Mouse (Mus musculus) gastrocnemius, postnatal 10 days (tissue): ENCODE data around the gene Smim6. TPM values are rescaled to one million over a fixed set of nuclear protein-coding genes. Genes with fewer than 3 reads are reported as not detected.

ENCODE experiments used
- DNase-seq: peaks from one replicate; pipeline ENCODE4 v3.0.0; 2021; ENCODE audit warnings: mixed read lengths
- total RNA-seq, 2 experiments: library from RNA; stranded (reverse); gene quantifications; 2 replicates each; pipeline ENCODE4 v1.2.3; 2021

Smim6 gene
- total RNA-seq, 2 experiments from 2014 or later = not detected

DNA sequence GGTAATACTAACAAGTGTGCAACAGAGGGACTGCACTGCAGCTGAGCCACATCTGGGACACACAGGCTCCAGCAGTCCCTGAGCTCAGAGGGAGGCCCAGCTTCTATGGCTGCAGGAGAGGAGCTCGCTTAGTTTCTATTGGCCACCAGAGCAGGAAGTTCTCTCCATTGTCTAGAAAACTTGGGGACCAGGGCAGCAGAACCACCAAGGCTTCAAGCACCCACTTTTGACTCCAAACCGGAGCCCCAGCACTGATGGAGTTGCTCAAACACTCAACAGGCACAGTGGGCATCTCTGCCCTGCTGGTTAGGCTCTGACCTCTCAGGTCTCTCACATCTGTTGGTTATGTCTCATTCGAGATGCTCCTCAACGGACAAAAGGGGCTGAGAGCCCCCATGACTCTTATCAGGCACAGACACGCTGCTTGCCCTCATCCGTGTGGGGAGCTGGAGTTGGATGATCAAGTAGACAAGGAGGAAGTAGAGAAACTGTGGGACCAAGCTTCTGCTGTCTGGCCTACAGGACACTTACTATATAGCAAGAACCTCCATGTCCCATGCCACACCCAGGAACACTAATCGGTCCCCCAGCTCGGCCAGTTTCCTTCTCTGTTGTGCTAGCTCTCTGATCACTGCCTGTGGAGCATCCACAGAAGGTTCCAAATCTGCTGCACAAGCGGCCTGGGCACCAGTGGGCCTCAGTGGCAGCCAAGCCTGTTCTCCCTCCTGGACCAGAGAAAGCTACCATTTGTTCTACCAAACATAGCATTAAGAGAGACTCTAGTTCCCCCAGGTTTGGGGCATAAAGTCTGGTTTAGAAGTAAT is 10.3 kb upstream of the Smim6 start:
- DNase-seq = no peak

DNA sequence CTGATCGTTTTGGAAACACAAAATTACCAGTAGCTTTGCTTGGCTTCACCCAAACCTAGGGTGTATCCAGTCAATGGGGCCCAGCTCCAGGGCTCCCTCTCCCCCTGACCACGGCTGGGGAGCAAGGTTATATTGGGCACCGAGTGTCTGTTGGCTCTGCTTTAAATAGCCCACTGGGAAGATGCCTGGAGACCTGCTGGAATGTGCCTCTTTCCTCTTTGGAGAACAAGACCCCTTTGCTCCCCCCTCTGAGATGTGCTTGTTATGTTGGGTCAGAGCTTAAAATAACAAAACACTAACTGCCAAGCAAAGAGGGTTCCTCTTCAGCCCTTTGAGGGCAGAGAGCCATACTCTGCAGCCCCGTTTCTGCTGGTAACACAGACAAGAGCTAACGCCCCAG is 9.6 kb upstream of the Smim6 start:
- DNase-seq = no peak

DNA sequence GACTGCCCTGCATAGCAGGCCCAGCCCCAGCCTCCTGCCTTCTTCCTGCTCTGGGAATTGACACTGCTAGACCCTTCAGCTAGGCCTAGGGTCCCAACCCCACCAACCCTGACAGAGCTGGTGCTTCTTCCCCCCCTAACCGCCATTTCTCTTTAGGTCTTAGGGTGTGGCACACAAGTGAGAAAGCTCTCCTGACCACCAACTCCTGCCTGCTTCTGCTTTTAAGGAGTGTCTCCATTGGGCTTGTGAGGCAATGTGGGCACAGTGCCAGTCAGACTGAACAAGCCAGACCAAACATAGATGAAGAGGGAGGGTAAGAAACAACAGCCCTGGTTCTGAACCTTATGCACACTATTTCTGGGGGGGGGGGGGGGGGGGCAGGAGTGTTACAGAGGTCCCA is 9.0 kb upstream of the Smim6 start:
- peak; percentile 53 for DNase-seq

GRCm38 (mm10) chr11:115903384-115904230 is 8.2 kb upstream of the Smim6 start:
- DNase-seq = no peak

DNA sequence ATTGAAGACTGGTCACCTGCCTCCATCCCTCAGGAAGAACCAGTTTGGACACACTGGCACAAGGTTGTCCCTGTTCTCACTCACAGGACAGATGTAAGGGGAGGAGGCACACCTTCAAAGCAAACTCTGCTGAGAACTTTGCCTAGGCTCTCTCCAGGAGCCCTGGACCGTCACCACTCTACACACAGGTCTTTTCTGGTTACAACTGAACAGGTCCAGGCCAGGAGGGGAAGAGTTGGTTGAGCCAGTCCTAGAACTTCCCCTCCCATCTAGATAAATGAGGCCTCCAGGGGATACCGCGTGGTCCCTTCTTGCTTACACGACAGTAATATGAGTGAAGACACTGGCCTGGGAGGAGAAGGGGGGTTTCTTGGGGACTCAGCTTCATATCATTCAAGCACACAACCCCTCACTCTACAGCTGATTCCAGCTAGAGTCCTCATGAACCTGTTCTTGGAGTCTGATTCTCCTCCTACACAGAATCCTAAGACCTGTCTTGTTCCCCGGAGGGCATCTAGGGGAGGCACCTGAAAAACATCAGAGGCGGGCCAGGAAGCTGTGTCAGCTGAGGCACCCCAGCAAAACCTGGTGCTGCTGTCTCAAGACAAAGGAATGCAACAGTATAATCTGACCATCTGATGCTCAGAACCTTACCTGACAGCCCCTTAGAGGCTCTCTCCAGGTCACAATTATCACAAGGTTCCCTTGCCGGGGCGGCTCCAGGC is 7.4 kb upstream of the Smim6 start:
- no peak for DNase-seq

- no peak for DNase-seq
These were observed 6.6 kb upstream of the Smim6 start for GRCm38 (mm10) chr11:115904956-115905790.

DNA sequence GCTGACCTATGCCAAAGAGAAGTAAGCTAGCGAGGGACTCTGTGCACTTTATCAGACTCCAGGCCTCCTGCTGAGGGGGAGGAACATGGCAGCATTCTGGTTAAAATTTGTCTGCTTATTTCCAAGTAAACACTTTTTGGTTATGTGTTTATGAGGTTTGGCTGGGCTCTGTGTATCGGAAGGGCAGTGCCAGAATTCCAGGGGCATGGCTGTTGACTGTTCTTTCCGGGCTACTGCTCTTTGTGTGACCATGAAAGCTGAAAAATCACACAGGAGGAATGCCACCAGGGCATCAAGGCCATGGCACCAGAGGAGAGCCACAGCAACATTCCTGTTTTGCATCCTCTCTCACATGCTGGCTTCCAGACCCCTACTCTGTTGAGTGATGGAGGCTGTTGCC is 5.7 kb upstream of the Smim6 start:
- DNase-seq = no peak

DNA sequence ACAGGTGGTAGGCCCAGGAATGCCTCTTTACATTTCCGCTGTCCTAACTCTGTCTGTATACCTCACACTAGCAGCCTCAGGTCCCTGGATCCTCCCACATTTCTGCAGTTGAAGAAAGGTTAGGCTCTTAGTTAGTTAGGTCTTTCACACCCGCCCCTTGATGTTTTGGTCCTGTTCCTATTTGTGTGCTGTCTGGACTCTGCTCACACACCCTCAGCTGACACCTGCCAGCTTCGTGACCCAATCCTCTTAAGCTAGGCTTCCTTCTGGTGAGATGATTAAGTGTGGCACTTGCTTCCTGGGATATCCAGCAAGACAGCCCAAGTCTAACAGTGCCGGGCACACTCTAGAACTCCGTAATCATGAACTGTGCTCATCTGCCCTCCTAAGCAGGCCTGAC is 5.3 kb upstream of the Smim6 start:
- DNase-seq = no peak

DNA sequence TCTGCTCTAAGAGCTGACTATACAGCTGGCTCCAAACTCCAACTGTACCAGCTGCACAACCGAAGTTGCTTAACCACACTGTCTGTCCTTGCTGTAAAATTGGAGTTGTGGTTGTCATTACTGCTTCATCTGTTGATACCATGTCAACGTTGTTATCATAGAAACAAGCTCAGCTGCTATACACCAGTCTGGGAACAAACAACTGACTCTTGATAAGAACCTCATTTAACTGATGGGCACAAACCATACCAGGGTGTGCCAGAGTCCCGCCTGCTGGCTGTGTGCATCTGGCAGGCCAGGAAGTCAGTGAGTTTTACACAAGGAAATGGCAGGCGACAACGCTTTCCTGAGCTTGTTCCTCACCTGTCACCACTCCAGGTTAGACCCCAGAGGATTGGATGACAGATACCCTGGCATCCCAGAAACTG is 669 bp upstream of the Smim6 start:
- DNase-seq = no peak

GRCm38 (mm10) chr11:115916579-115916978 is 4.8 kb downstream of the Smim6 start:
- no peak for DNase-seq

- no peak for DNase-seq
These were observed 6.8 kb downstream of the Smim6 start for GRCm38 (mm10) chr11:115918637-115919036.

- DNase-seq = no peak
These were observed 7.3 kb downstream of the Smim6 start for GRCm38 (mm10) chr11:115919073-115919472.

DNA sequence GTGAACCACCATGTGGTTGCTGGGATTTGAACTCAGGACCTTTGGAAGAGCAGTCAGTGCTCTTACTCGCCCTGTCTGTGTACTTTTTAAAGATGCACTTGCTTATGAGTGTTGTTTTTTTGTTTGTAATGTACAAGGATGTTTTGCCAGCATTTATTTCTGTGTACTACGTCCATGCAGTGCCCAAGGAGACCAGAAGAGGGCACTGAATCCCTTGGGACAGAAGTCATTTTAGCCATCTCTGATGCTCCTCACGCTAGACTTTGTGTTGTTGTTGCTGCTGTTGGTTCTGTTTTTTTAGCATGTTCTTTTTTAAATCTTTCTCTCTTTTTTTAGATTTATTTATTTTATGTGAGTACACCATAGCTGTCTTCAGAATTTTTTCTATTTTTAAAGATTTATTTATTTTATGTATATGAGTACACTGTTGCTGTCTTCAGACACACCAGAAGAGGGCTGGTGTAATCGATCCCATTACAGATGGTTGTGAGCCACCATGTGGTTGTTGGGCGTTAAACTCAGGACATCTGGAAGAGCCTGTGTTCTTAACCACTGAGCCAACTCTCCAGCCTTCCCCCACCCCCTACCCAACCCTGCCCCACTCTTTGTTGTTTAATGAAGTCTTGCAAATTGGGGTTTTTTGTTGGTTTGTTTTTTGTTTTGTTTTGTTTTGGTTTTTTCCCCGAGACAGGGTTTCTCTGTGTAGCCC is 8.4 kb downstream of the Smim6 start:
- peak; percentile 35 for DNase-seq

DNA sequence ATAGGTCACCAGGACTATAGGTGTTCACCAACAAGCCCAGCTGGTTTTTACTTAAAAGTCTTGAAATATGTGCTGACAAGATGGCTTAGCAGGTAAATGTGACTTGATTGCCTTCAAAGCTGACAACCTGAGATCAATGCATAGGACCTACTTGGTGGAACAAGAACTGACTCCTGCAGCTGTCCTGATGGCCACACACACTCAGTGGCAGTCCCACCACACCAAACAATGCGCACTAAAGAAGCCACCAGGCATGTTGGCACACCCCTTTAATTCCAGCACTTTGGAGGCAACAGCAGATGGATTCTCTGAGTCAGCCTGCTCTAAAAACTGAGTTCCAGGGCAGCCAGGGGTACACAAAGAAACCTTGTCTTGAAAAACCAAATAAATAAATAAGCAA is 10.2 kb downstream of the Smim6 start:
- no peak for DNase-seq

- no peak for DNase-seq
These were observed 17.2 kb downstream of the Smim6 start for GRCm38 (mm10) chr11:115929031-115929430.

- DNase-seq = no peak
These were observed 18.0 kb downstream of the Smim6 start for GRCm38 (mm10) chr11:115929818-115930217.

DNA sequence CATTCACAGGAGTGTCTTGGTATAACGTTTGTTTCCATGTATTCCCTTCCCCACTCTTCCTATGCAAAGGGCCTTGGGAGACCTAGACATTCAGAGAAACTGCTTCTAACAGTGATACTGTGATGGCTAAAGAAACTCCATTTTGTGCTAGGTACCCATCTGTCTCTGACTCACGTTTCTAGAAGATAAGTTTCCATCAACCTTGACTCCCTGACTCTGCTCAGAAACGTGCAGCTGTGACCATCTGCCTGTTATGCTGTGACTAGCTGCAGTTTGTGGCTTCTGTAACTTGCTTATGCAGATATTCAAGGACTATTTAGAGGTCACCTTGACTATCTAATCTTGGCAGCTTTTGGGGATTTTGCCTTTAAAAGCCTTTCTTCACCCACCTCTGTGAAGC is 19.4 kb downstream of the Smim6 start:
- DNase-seq = no peak

DNA sequence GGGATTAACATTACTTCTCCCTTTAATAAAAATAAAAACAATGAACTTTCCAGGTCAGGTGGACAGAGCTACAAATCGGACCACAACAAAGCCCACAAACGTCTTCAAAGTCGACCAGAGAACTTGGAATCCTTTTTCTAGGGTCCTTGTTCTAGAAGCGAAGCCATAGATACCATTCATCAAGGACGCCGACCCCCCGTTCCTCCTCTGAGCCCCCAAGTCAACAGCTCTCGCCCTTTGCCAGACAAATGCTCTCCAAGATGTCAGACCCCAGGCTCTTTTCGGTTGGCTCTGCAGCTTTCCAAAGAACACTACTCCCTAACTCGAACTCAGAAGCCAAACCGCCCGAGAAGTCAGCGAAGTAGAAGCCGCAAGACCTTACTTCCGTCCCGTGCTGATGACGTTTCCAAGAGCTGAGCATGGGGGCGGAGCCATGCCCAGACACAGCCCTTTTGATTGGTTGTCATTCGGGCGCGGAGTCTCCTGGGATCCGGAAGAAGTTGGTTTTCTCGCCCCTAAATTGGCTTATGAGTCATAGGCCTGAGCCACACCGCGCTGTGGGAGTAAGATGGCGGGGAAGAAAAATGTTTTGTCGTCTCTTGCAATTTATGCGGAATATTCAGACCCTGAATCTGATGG is 21.4 kb downstream of the Smim6 start, which contains the start of the genes Sap30bp and Recql5:
TSS of gene Sap30bp (plus strand) at position 175 of the 639 bp plus-strand sequence.
TSS of gene Recql5 (minus strand) at position 370 of the 639 bp plus-strand sequence.
- peak; percentile 95 for DNase-seq

- DNase-seq = no peak
These were observed 21.9 kb downstream of the Smim6 start for GRCm38 (mm10) chr11:115933747-115934110.

DNA sequence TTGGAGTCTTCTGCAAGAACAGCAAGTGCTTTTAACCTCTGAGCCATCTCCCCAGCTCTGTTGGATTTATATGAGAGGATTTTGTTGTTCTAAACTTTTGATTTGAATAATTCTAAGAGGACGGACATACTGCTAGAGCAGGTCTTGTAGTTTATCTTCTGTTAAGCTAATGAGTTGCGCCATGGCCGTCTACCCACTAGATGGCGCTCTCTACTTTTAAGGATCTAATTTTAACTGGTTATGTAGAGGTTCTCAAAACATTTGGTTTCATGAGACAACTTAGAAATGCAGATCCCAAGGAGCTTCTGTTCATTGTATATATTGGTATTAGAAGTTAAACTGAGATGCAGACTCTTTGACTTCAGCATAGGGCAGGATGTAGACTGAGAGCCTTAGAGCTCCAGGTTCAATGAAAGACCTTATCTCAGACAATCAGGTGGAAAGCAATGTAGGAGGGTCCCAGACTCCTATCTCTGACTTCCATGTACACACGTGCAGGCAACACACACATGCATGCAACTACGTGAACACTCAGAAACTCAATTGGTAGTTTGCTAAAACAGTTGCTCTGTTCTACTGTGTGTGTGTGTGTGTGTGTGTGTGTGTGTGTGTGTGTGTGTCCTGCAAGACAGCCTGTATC is 28.0 kb downstream of the Smim6 start:
- DNase-seq = peak; percentile 61
